Mouse (Mus musculus): ENCODE data around the gene Dedd2. TPM values are rescaled to one million over a fixed set of nuclear protein-coding genes. Genes with fewer than 3 reads are reported as not detected.

Gene Dedd2
- polyA plus RNA-seq (2012; rRNA removed) = 34.0 and 36.0 TPM in 2 replicates

GRCm38 (mm10) chr7:25220457-25221101 is at the start of gene Dedd2:
Gene Dedd2 (minus strand): TSS chr7:25220615.

GRCm38 (mm10) chr7:25267301-25267750 is 46.9 kb upstream of the Dedd2 start, which contains the start of gene Cic:
Gene Cic (plus strand): TSS chr7:25267704.

GRCm38 (mm10) chr7:25250141-25250972 is 29.9 kb upstream of the Dedd2 start, which contains the start of gene Erf:
Gene Erf (minus strand): TSS chr7:25250761.

GRCm38 (mm10) chr7:25237249-25238014 is 17.0 kb upstream of the Dedd2 start, which contains the start of gene Gsk3a:
Gene Gsk3a (minus strand): TSS chr7:25237851.

GRCm38 (mm10) chr7:25221102-25221883 is 878 bp upstream of the Dedd2 start, which contains the start of gene Zfp526:
Gene Zfp526 (plus strand): TSS chr7:25221425.

GRCm38 (mm10) chr7:25179606-25180161 is 40.7 kb downstream of the Dedd2 start, which contains the start of gene Pou2f2:
Gene Pou2f2 (minus strand): TSS chr7:25179726.

Other genes with a start within 250 kb of the Dedd2 start
- 770 and 891 TPM in 2 replicates for gene Rabac1, start 247.9 kb downstream of the Dedd2 start, polyA plus RNA-seq (2012; rRNA removed)
- 18.6 and 25.7 TPM in 2 replicates for gene Atp1a3, start 214.7 kb downstream of the Dedd2 start, polyA plus RNA-seq (2012; rRNA removed)
- 94.3 and 103 TPM in 2 replicates for gene Grik5, start 148.3 kb downstream of the Dedd2 start, polyA plus RNA-seq (2012; rRNA removed)
- 72.5 and 73.2 TPM in 2 replicates for gene Zfp574, start 148.0 kb downstream of the Dedd2 start, polyA plus RNA-seq (2012; rRNA removed)
- 4.0 and 5.4 TPM in 2 replicates for gene Pou2f2, start 40.9 kb downstream of the Dedd2 start, polyA plus RNA-seq (2012; rRNA removed)
- 21.8 and 23.1 TPM in 2 replicates for gene Zfp526, start 810 bp upstream of the Dedd2 start, polyA plus RNA-seq (2012; rRNA removed)
- gene Gsk3a, start 17.2 kb upstream of the Dedd2 start, polyA plus RNA-seq (2012; rRNA removed) = 129 and 159 TPM in 2 replicates
- 60.5 and 69.1 TPM in 2 replicates for gene Erf, start 30.1 kb upstream of the Dedd2 start, polyA plus RNA-seq (2012; rRNA removed)
- gene Cic, start 47.1 kb upstream of the Dedd2 start, polyA plus RNA-seq (2012; rRNA removed) = 123 and 151 TPM in 2 replicates
- gene Pafah1b3, start 77.4 kb upstream of the Dedd2 start, polyA plus RNA-seq (2012; rRNA removed) = 154 and 172 TPM in 2 replicates
- 0.12 and 0.18 TPM in 2 replicates for gene Prr19, start 80.8 kb upstream of the Dedd2 start, polyA plus RNA-seq (2012; rRNA removed)
- gene Tmem145, start 85.5 kb upstream of the Dedd2 start, polyA plus RNA-seq (2012; rRNA removed) = 0.10 and 0.21 TPM in 2 replicates
- 113 and 119 TPM in 2 replicates for gene Megf8, start 96.5 kb upstream of the Dedd2 start, polyA plus RNA-seq (2012; rRNA removed)
- gene Cnfn, start 149.1 kb upstream of the Dedd2 start, polyA plus RNA-seq (2012; rRNA removed) = 3.7 TPM in 1 of 2 replicates, not detected in the other
- gene Lipe, start 178.1 kb upstream of the Dedd2 start, polyA plus RNA-seq (2012; rRNA removed) = 105 and 109 TPM in 2 replicates
- 7.7 and 9.4 TPM in 2 replicates for gene Cxcl17, start 192.3 kb upstream of the Dedd2 start, polyA plus RNA-seq (2012; rRNA removed)

All from ovary, adult 2 months (tissue).